Mouse (Mus musculus): ENCODE data around the gene Pbx3. TPM values are rescaled to one million over a fixed set of nuclear protein-coding genes. Genes with fewer than 3 reads are reported as not detected.
A peak's percentile ranks its signal among the peaks of the same experiment; 100 is the strongest.

The Pbx3 gene
- polyA plus RNA-seq, 1 experiment from 2014 or later: 46.1 TPM

DNA sequence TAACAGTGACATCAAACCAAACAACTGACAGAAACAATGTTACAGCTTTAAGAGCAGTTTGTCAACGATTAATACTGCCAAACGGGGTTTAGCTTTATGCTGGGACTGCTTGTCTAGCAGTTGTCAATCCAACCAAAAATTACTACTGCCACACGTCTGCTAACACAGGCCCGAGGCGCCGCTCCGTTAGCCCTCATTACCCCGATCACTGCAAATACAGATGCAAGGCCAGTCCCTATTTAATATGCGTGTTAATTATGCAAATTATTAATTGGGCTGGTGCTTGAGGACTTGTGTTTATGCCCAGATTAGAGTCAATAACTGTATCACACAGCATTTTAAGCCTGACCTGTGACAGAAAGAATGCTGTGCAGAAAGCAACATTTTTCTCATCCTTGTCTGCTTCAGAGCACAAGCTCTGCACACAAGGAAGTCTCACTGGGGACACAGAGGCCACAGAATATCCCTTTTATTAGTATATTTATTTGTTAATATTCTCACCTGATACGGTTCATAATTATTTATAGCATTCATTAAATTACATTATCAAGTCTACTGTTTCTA, 97.2 kb downstream of the Pbx3 start:
- Histone ChIP-seq H3K27me3 (ENCODE audit: control insufficient read depth, insufficient read depth, low read length) (no peaks in the 10 kb centered on the region), H3K4me1 (replicated peaks; ENCODE audit: control insufficient read depth, insufficient read depth, low read length) (no peaks in the 10 kb centered on the region; the same call in 1 of the 2 replicates), H3K9me3 (ENCODE audit: control insufficient read depth, low read length) (no peaks in the 10 kb centered on the region), H3K9ac (ENCODE audit: low read length) (no peak overlapping the region), H3K4me2 (ENCODE audit: low read depth, low read length, severe bottlenecking) (no peak overlapping the region), H3K36me3 (ENCODE audit: control insufficient read depth, insufficient read depth, low read length) (no peaks in the 10 kb centered on the region), H3K27ac (ENCODE audit: low read depth, low read length) (no peak overlapping the region), H3K4me3 (ENCODE audit: low read depth, low read length) (no peak overlapping the region)
- ATAC-seq (replicated peaks; ENCODE audit: low FRiP score): no peak
- DNase-seq (ENCODE audit: low spot score): no peak
- 58% methylated on average over 10 of the region's 10 CpGs for WGBS

- H3K9ac ChIP-seq (ENCODE audit: low read length): no peak overlapping the region
- DNase-seq (ENCODE audit: low spot score) (no peak), ATAC-seq (replicated peaks; ENCODE audit: low FRiP score) (no peak)
- no peaks in the 10 kb centered on the region for H3K9me3 ChIP-seq (ENCODE audit: control insufficient read depth, low read length)
- H3K4me1 ChIP-seq (replicated peaks; ENCODE audit: control insufficient read depth, insufficient read depth, low read length): peaks cover 2% of the 10 kb centered on the region; the same call in 1 of the 2 replicates
- H3K36me3 ChIP-seq (ENCODE audit: control insufficient read depth, insufficient read depth, low read length): no peaks in the 10 kb centered on the region
- no peak overlapping the region for H3K4me3 ChIP-seq (ENCODE audit: low read depth, low read length)
- no peaks in the 10 kb centered on the region for H3K27me3 ChIP-seq (ENCODE audit: control insufficient read depth, insufficient read depth, low read length)
- H3K27ac ChIP-seq (ENCODE audit: low read depth, low read length): no peak overlapping the region
- H3K4me2 ChIP-seq (ENCODE audit: low read depth, low read length, severe bottlenecking): no peak overlapping the region
Observed at GRCm38 (mm10) chr2:34262046-34262445, 110.9 kb downstream of the Pbx3 start.

DNA sequence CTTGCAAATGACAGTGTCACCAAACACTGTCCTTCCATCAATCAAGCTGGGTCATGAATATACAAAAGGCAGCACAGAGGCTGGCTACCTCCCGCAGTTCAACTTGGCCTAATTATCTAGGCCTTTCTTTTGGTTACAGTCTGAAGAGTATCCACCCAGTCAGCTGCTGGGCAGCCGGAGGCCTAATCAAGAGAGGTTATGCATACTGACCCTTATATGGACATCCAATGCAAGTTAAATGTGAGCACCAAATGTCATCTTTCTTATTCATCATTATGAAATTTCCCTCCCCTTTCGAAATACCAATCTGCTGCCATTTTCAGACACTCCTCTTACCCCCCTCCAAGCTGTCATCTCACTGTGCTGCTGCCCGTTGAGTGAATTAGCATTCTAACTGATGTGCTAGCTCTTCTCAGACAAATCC, 112.3 kb downstream of the Pbx3 start:
- DNase-seq (ENCODE audit: low spot score): peak; percentile 55
- WGBS: 29% methylated on average over 4 of the region's 4 CpGs
- H3K27ac ChIP-seq (ENCODE audit: low read depth, low read length): no peak overlapping the region

DNA sequence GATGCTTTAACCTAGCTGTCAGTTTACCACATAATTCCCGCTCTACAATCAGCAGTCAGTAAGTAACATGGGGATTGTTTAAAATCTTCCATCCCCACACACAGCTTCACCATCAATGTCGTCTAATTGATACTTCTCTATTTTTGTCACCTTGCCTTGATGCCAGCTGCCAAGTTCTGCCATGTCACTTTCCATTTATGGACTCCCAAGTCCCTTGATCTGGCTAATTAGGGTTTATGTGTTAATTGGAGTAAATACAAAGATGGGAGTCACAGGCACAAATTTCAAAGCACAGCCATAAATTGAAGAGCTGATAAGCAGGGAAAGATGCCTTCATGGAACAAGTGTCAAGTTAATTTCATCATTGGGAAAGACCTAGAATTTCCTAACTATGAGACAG, 114.7 kb downstream of the Pbx3 start:
- DNase-seq (ENCODE audit: low spot score) (no peak), ATAC-seq (replicated peaks; ENCODE audit: low FRiP score) (no peak)
- Histone ChIP-seq H3K36me3 (ENCODE audit: control insufficient read depth, insufficient read depth, low read length) (no peaks in the 10 kb centered on the region), H3K9me3 (ENCODE audit: control insufficient read depth, low read length) (no peaks in the 10 kb centered on the region), H3K27me3 (ENCODE audit: control insufficient read depth, insufficient read depth, low read length) (no peaks in the 10 kb centered on the region), H3K4me3 (ENCODE audit: low read depth, low read length) (no peak overlapping the region), H3K27ac (ENCODE audit: low read depth, low read length) (no peak overlapping the region), H3K4me1 (replicated peaks; ENCODE audit: control insufficient read depth, insufficient read depth, low read length) (peaks cover 2% of the 10 kb centered on the region; the same call in 1 of the 2 replicates), H3K9ac (ENCODE audit: low read length) (no peak overlapping the region), H3K4me2 (ENCODE audit: low read depth, low read length, severe bottlenecking) (no peak overlapping the region)
- WGBS: 49% methylated on average over 2 of the region's 2 CpGs

More for the DNA sequence above, 112.3 kb downstream of the Pbx3 start:
- ATAC-seq (replicated peaks; ENCODE audit: low FRiP score): peak; percentile 53; the same call in 1 of the 2 replicates
- Histone ChIP-seq H3K27me3 (ENCODE audit: control insufficient read depth, insufficient read depth, low read length) (no peaks in the 10 kb centered on the region), H3K4me3 (ENCODE audit: low read depth, low read length) (no peak overlapping the region), H3K36me3 (ENCODE audit: control insufficient read depth, insufficient read depth, low read length) (no peaks in the 10 kb centered on the region), H3K4me1 (replicated peaks; ENCODE audit: control insufficient read depth, insufficient read depth, low read length) (peaks cover 2% of the 10 kb centered on the region; the same call in 1 of the 2 replicates), H3K9ac (ENCODE audit: low read length) (no peak overlapping the region), H3K9me3 (ENCODE audit: control insufficient read depth, low read length) (no peaks in the 10 kb centered on the region), H3K4me2 (ENCODE audit: low read depth, low read length, severe bottlenecking) (no peak overlapping the region)

DNA sequence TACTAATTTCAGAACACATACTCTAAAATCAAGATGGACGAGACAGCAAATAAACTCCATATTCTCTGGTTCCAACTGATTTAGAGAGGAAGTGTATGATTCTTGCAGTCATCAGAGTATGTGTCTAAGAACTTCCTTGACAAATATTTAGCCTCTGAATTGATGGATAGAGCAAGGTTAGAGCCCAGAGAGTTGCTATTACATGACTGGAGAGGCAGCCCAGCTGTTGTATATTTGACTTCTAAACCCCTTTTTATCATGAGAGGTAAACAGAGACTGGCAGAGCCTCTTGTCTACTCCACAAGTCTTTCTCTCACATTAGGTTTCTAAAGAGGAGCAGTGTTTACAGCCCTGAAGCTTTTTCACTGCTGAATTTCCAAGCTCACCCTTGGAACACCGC, 115.3 kb downstream of the Pbx3 start:
- H3K9me3 ChIP-seq (ENCODE audit: control insufficient read depth, low read length): no peaks in the 10 kb centered on the region
- no peak overlapping the region for H3K4me3 ChIP-seq (ENCODE audit: low read depth, low read length)
- H3K9ac ChIP-seq (ENCODE audit: low read length): no peak overlapping the region
- H3K27me3 ChIP-seq (ENCODE audit: control insufficient read depth, insufficient read depth, low read length): no peaks in the 10 kb centered on the region
- H3K4me1 ChIP-seq (replicated peaks; ENCODE audit: control insufficient read depth, insufficient read depth, low read length): peaks cover 2% of the 10 kb centered on the region; the same call in 1 of the 2 replicates
- WGBS: 80% methylated on average over 2 of the region's 2 CpGs
- no peak overlapping the region for H3K4me2 ChIP-seq (ENCODE audit: low read depth, low read length, severe bottlenecking)
- DNase-seq (ENCODE audit: low spot score): no peak
- no peak for ATAC-seq (replicated peaks; ENCODE audit: low FRiP score)
- H3K27ac ChIP-seq (ENCODE audit: low read depth, low read length): no peak overlapping the region
- H3K36me3 ChIP-seq (ENCODE audit: control insufficient read depth, insufficient read depth, low read length): no peaks in the 10 kb centered on the region

GRCm38 (mm10) chr2:34256000-34256553, 116.9 kb downstream of the Pbx3 start:
- WGBS: 82% methylated on average over 6 of the region's 6 CpGs
- Histone ChIP-seq H3K27me3 (ENCODE audit: control insufficient read depth, insufficient read depth, low read length) (no peaks in the 10 kb centered on the region), H3K36me3 (ENCODE audit: control insufficient read depth, insufficient read depth, low read length) (no peaks in the 10 kb centered on the region), H3K27ac (ENCODE audit: low read depth, low read length) (no peak overlapping the region), H3K4me2 (ENCODE audit: low read depth, low read length, severe bottlenecking) (no peak overlapping the region), H3K9me3 (ENCODE audit: control insufficient read depth, low read length) (no peaks in the 10 kb centered on the region), H3K4me1 (replicated peaks; ENCODE audit: control insufficient read depth, insufficient read depth, low read length) (no peaks in the 10 kb centered on the region; the same call in 1 of the 2 replicates), H3K9ac (ENCODE audit: low read length) (no peak overlapping the region), H3K4me3 (ENCODE audit: low read depth, low read length) (no peak overlapping the region)
- ATAC-seq (replicated peaks; ENCODE audit: low FRiP score) (no peak), DNase-seq (ENCODE audit: low spot score) (no peak)

DNA sequence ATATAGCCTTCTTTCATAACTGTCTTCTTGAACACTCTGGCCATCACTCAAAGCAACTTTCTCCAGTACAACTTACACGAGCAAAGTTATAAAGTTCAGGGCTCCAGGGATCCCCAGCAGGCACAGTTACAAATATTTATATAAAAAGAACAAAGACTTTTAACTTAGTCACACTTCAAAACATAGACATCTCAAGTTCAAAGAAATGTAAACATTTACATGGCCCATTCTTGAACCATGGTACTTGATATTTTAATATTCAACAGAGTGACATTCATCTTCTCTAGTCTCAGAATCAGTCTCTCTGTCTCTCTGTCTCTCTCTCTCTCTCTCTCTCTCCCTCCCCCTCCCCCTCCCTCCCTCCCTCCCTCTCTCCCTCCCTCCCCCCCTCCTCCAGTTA, 119.3 kb downstream of the Pbx3 start:
- no peak overlapping the region for H3K4me2 ChIP-seq (ENCODE audit: low read depth, low read length, severe bottlenecking)
- WGBS: 54% methylated on average over 1 of the region's 1 CpGs
- no peaks in the 10 kb centered on the region for H3K36me3 ChIP-seq (ENCODE audit: control insufficient read depth, insufficient read depth, low read length)
- H3K27me3 ChIP-seq (ENCODE audit: control insufficient read depth, insufficient read depth, low read length): no peaks in the 10 kb centered on the region
- H3K9me3 ChIP-seq (ENCODE audit: control insufficient read depth, low read length): no peaks in the 10 kb centered on the region
- ATAC-seq (replicated peaks; ENCODE audit: low FRiP score) (no peak), DNase-seq (ENCODE audit: low spot score) (no peak)
- no peak overlapping the region for H3K27ac ChIP-seq (ENCODE audit: low read depth, low read length)
- peaks cover 4% of the 10 kb centered on the region; the same call in 1 of the 2 replicates for H3K4me1 ChIP-seq (replicated peaks; ENCODE audit: control insufficient read depth, insufficient read depth, low read length)
- no peak overlapping the region for H3K9ac ChIP-seq (ENCODE audit: low read length)
- no peak overlapping the region for H3K4me3 ChIP-seq (ENCODE audit: low read depth, low read length)

DNA sequence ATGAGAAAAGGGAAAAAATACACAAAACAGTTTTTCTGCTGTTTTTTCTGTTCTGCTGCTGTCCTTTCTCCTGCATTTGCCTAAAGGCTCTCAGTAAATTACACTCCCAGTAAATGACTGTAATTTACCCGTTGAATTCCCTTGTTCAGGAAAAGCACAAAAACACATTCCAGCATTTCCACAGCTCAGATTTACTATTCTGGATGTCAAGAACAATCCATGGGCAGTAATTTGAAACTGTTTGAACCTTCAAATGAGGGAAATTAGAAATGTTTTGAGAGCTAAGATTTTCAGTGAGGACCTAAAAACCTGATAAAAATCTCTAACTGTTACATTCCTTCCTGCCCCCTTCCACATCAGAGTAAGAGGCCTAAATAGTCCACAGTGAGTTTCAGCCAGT, 119.8 kb downstream of the Pbx3 start:
- Histone ChIP-seq H3K4me3 (ENCODE audit: low read depth, low read length) (no peak overlapping the region), H3K4me2 (ENCODE audit: low read depth, low read length, severe bottlenecking) (no peak overlapping the region), H3K27me3 (ENCODE audit: control insufficient read depth, insufficient read depth, low read length) (no peaks in the 10 kb centered on the region), H3K4me1 (replicated peaks; ENCODE audit: control insufficient read depth, insufficient read depth, low read length) (peaks cover 4% of the 10 kb centered on the region; the same call in 1 of the 2 replicates), H3K36me3 (ENCODE audit: control insufficient read depth, insufficient read depth, low read length) (no peaks in the 10 kb centered on the region), H3K9ac (ENCODE audit: low read length) (no peak overlapping the region), H3K9me3 (ENCODE audit: control insufficient read depth, low read length) (no peaks in the 10 kb centered on the region), H3K27ac (ENCODE audit: low read depth, low read length) (no peak overlapping the region)
- DNase-seq (ENCODE audit: low spot score) (no peak), ATAC-seq (replicated peaks; ENCODE audit: low FRiP score) (no peak)
- WGBS: 38% methylated on average over 1 of the region's 1 CpGs

DNA sequence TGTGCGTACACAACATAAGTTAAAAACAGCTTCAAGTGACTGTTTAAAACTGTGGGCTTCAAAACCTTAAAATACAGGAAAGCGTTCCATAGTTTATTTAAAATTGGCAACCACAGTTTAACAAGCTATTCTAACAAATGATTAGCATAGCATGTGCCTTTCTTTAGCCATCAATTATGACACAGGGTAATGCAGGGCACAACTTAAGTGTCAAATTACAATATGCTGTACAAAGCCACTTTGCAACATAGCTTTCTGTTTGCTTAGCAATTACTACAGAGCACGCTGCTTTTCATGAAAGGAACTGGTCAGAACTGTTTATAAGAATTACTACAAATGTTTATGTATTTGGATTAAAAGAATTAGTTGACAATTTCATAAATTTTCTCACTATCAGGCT, 120.7 kb downstream of the Pbx3 start:
- WGBS: 37% methylated on average over 3 of the region's 3 CpGs
- no peaks in the 10 kb centered on the region for H3K36me3 ChIP-seq (ENCODE audit: control insufficient read depth, insufficient read depth, low read length)
- no peak overlapping the region for H3K4me3 ChIP-seq (ENCODE audit: low read depth, low read length)
- no peak overlapping the region for H3K9ac ChIP-seq (ENCODE audit: low read length)
- no peak overlapping the region for H3K27ac ChIP-seq (ENCODE audit: low read depth, low read length)
- H3K27me3 ChIP-seq (ENCODE audit: control insufficient read depth, insufficient read depth, low read length): no peaks in the 10 kb centered on the region
- H3K4me1 ChIP-seq (replicated peaks; ENCODE audit: control insufficient read depth, insufficient read depth, low read length): peaks cover 4% of the 10 kb centered on the region; the same call in 1 of the 2 replicates
- no peak overlapping the region for H3K4me2 ChIP-seq (ENCODE audit: low read depth, low read length, severe bottlenecking)
- ATAC-seq (replicated peaks; ENCODE audit: low FRiP score) (no peak), DNase-seq (ENCODE audit: low spot score) (no peak)
- no peaks in the 10 kb centered on the region for H3K9me3 ChIP-seq (ENCODE audit: control insufficient read depth, low read length)

All from forebrain, embryonic 11.5 days (tissue).